ENCODE assay signal across 18 mouse cellular contexts in the genomic region with DNA sequence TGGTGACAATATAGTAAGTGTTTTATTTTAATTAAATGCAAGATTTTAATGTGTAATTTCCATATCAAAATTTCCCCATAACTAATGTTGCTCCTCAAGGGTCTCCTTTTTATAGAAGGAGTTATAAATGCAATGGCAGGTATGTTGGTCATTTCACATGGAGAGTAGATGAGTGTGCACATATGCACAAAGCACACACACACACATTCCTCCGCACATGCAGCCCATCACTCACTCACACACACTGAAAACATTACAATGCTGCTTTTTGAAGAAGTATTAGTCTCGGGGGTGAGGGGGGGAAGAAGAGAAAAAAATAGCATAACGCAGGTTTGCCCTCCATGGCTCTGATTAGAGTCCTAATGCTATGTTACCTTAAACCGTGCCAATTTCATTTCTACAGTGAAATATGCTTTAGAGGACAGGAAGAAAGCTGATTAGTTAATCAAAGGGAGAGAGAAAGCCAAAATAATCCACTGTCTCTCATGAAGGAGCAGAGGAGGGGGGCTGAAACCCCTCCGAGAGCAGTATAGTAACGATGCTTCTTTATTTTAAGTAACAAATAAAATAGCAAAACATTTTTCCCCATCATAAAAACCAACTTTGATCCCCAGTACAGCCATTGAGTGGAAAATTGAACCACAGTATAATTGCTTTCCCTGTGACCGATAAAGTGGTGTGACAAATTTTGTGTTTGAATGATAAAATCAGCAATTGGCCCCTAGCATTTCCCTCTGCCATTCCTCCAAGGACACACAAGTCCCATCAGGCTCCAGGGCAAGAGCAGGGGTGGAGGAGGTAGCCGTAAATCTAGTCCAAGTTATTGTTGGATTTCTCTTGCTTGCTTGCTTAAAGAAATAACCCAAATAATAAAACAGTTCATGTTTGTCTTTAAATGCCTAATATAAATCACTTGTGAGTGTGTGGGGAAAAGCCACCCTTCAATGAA.
DNase-seq lines count a peak whose midpoint lies in the region; ATAC-seq and TF ChIP-seq lines count a peak whose summit lies in the region.
"Had no signal": no experiment of that assay in that cellular context is flagged by ENCODE, and none has a peak within 500 bp of the region (broad histone marks: within the 10 kb centered on the region; RNA-seq: fewer than 3 reads in every experiment).

No protein-coding gene starts in this region.

- no peak overlapping the region for H3K27ac ChIP-seq in kidney, postnatal 0 days
- no peak overlapping the region for H3K27ac ChIP-seq in embryonic facial prominence, embryonic 13.5 days
- no peak overlapping the region for H3K27ac ChIP-seq in neural tube, embryonic 13.5 days (replicated peaks)
- H3K27ac ChIP-seq: forebrain, embryonic 13.5 days; heart, embryonic 15.5 days; limb, embryonic 15.5 days; liver, embryonic 15.5 days; macrophage; stomach, embryonic 15.5 days had no signal

- H3K4me3 ChIP-seq in kidney, postnatal 0 days (replicated peaks; ENCODE audit: low read depth, low read length) = no peak overlapping the region
- no peak overlapping the region for H3K4me3 ChIP-seq in embryonic facial prominence, embryonic 13.5 days
- H3K4me3 ChIP-seq in neural tube, embryonic 13.5 days = no peak overlapping the region
- H3K4me3 ChIP-seq: forebrain, embryonic 13.5 days; heart, embryonic 15.5 days; limb, embryonic 15.5 days; liver, embryonic 15.5 days; stomach, embryonic 15.5 days had no signal

- no peaks in the 10 kb centered on the region for H3K4me1 ChIP-seq in kidney, postnatal 0 days (replicated peaks; ENCODE audit: insufficient read depth, low read length)
- H3K4me1 ChIP-seq in embryonic facial prominence, embryonic 13.5 days = peaks cover 13% of the 10 kb centered on the region
- H3K4me1 ChIP-seq in neural tube, embryonic 13.5 days (replicated peaks) = peaks cover 18% of the 10 kb centered on the region
- H3K4me1 ChIP-seq: forebrain, embryonic 13.5 days; heart, embryonic 15.5 days; limb, embryonic 15.5 days; liver, embryonic 15.5 days; stomach, embryonic 15.5 days had no signal

- DNase-seq in kidney, postnatal 0 days (ENCODE audit: low spot score) = peak; percentile 7
- DNase-seq in kidney, adult 18-20 months = no peak
- DNase-seq in brain, embryonic 14.5 days (ENCODE audit: low read depth) = peak; percentile 32
- DNase-seq in heart, postnatal 4 days = no peak
- DNase-seq in spleen, postnatal 36 days (ENCODE audit: low spot score in 2 of 2) = no peak
- DNase-seq: adrenal gland, adult 2 months; cerebellum, adult 9-11 months; gastrocnemius, postnatal 14 days; right cerebral cortex, postnatal 25 days had no signal

- H3K27me3 ChIP-seq in kidney, postnatal 0 days (ENCODE audit: insufficient read depth, low read length) = no peaks in the 10 kb centered on the region
- no peaks in the 10 kb centered on the region for H3K27me3 ChIP-seq in embryonic facial prominence, embryonic 13.5 days
- H3K27me3 ChIP-seq in neural tube, embryonic 13.5 days = no peaks in the 10 kb centered on the region
- H3K27me3 ChIP-seq: forebrain, embryonic 13.5 days; heart, embryonic 15.5 days; limb, embryonic 15.5 days; liver, embryonic 15.5 days; stomach, embryonic 15.5 days had no signal

- no peaks in the 10 kb centered on the region for H3K36me3 ChIP-seq in kidney, postnatal 0 days (ENCODE audit: insufficient read depth, low read length)
- H3K36me3 ChIP-seq in embryonic facial prominence, embryonic 13.5 days = no peaks in the 10 kb centered on the region
- H3K36me3 ChIP-seq in neural tube, embryonic 13.5 days = no peaks in the 10 kb centered on the region
- H3K36me3 ChIP-seq: heart, embryonic 15.5 days; limb, embryonic 15.5 days; liver, embryonic 15.5 days; stomach, embryonic 15.5 days had no signal

- no peak for ATAC-seq in kidney, postnatal 0 days (replicated peaks; ENCODE audit: low FRiP score, low read depth)
- no peak for ATAC-seq in embryonic facial prominence, embryonic 13.5 days (ENCODE audit: insufficient number of reproducible peaks, insufficient read depth, low FRiP score, low TSS enrichment, low read depth)
- peak; percentile 56; the same call in 1 of the 2 replicates for ATAC-seq in neural tube, embryonic 13.5 days (ENCODE audit: low read depth)
- ATAC-seq: forebrain, embryonic 13.5 days; intestine, postnatal 0 days had no signal

- no peak overlapping the region for H3K9ac ChIP-seq in kidney, postnatal 0 days (ENCODE audit: low read depth, low read length)
- no peak overlapping the region for H3K9ac ChIP-seq in embryonic facial prominence, embryonic 13.5 days
- no peak overlapping the region for H3K9ac ChIP-seq in neural tube, embryonic 13.5 days
- H3K9ac ChIP-seq: forebrain, embryonic 13.5 days; heart, embryonic 15.5 days; limb, embryonic 15.5 days; liver, embryonic 15.5 days; stomach, embryonic 15.5 days had no signal

- H3K9me3 ChIP-seq in kidney, postnatal 0 days (replicated peaks; ENCODE audit: low read length) = no peaks in the 10 kb centered on the region
- H3K9me3 ChIP-seq in embryonic facial prominence, embryonic 13.5 days = no peaks in the 10 kb centered on the region
- no peaks in the 10 kb centered on the region for H3K9me3 ChIP-seq in neural tube, embryonic 13.5 days
- H3K9me3 ChIP-seq: forebrain, embryonic 13.5 days; heart, embryonic 15.5 days; limb, embryonic 15.5 days; liver, embryonic 15.5 days; stomach, embryonic 15.5 days had no signal

- WGBS in kidney, postnatal 0 days = 33% methylated on average over 8 of the region's 8 CpGs
- WGBS in embryonic facial prominence, embryonic 13.5 days = 11% methylated on average over 8 of the region's 8 CpGs
- 26% methylated on average over 8 of the region's 8 CpGs for WGBS in neural tube, embryonic 13.5 days

- no peak for TF ChIP-seq CTCF in kidney, postnatal 0 days (IDR thresholded peaks at IDR 0.05; ENCODE audit: low read depth)
- TF ChIP-seq CTCF in brain, embryonic 14.5 days (IDR thresholded peaks at IDR 0.05; ENCODE audit: borderline replicate concordance, extremely low read depth, insufficient read depth, insufficient read length) = no peak

- no peak overlapping the region for H3K4me2 ChIP-seq in kidney, postnatal 0 days (ENCODE audit: low read length)
- peak overlapping the region; percentile 32 for H3K4me2 ChIP-seq in embryonic facial prominence, embryonic 13.5 days
- H3K4me2 ChIP-seq in neural tube, embryonic 13.5 days = 0 out of 2 replicates have a peak overlapping the region, but pooled peaks have one; percentile 11
- H3K4me2 ChIP-seq: forebrain, embryonic 13.5 days; heart, embryonic 15.5 days; limb, embryonic 15.5 days; liver, embryonic 15.5 days; stomach, embryonic 15.5 days had no signal

- TF ChIP-seq POLR2A in brain, embryonic 14.5 days (IDR thresholded peaks at IDR 0.05; ENCODE audit: borderline replicate concordance, extremely low read depth, insufficient read depth, insufficient read length, poor library complexity, severe bottlenecking) = no peak

Comparison
In these comparisons a context has a peak if more than half of its experiments do, and no peak if none do; other contexts are left out.
1. DNase-seq: peak in kidney, postnatal 0 days (single experiment) and brain, embryonic 14.5 days (single experiment); none in kidney, adult 18-20 months (single experiment), heart, postnatal 4 days (single experiment) and spleen, postnatal 36 days (0 of 2).